Mouse (Mus musculus): ENCODE results near the gene Shisa9. TPM values are rescaled to one million over a fixed set of nuclear protein-coding genes. Genes with fewer than 3 reads are reported as not detected.

Gene Shisa9
- polyA plus RNA-seq, 1 experiment from 2014 or later, result 2.5 TPM

GRCm38 (mm10) chr16:12010136-12010535, 26.2 kb downstream of the Shisa9 start:
- ATAC-seq (ENCODE audit: low FRiP score), result no peak
- Histone ChIP-seq H3K4me3 (no peak overlapping the region), H3K9me3 (replicated peaks) (no peaks in the 10 kb centered on the region), H3K4me2 (replicated peaks) (no peak overlapping the region), H3K9ac (no peak overlapping the region), H3K27me3 (no peaks in the 10 kb centered on the region), H3K36me3 (no peaks in the 10 kb centered on the region), H3K4me1 (no peaks in the 10 kb centered on the region), H3K27ac (no peak overlapping the region)
- WGBS, result 92% methylated on average over 3 of the region's 3 CpGs

- Histone ChIP-seq H3K4me2 (replicated peaks) (no peak overlapping the region), H3K9me3 (replicated peaks) (no peaks in the 10 kb centered on the region), H3K4me3 (no peak overlapping the region), H3K9ac (no peak overlapping the region), H3K27ac (no peak overlapping the region), H3K36me3 (no peaks in the 10 kb centered on the region), H3K27me3 (no peaks in the 10 kb centered on the region), H3K4me1 (no peaks in the 10 kb centered on the region)
- 85% methylated on average over 2 of the region's 2 CpGs for WGBS
- no peak for ATAC-seq (ENCODE audit: low FRiP score)
These were observed 28.8 kb downstream of the Shisa9 start for GRCm38 (mm10) chr16:12012747-12013146.

GRCm38 (mm10) chr16:12014523-12014922, 30.6 kb downstream of the Shisa9 start:
- ATAC-seq (ENCODE audit: low FRiP score), result no peak
- no peaks in the 10 kb centered on the region for H3K36me3 ChIP-seq
- H3K4me3 ChIP-seq, result no peak overlapping the region
- no peaks in the 10 kb centered on the region for H3K27me3 ChIP-seq
- no peak overlapping the region for H3K4me2 ChIP-seq (replicated peaks)
- H3K9ac ChIP-seq, result no peak overlapping the region
- 71% methylated on average over 4 of the region's 4 CpGs for WGBS
- H3K9me3 ChIP-seq (replicated peaks), result no peaks in the 10 kb centered on the region
- H3K4me1 ChIP-seq, result no peaks in the 10 kb centered on the region
- H3K27ac ChIP-seq, result no peak overlapping the region

GRCm38 (mm10) chr16:12017921-12018618, 34.2 kb downstream of the Shisa9 start:
- H3K36me3 ChIP-seq, result no peaks in the 10 kb centered on the region
- no peak overlapping the region for H3K4me2 ChIP-seq (replicated peaks)
- no peaks in the 10 kb centered on the region for H3K27me3 ChIP-seq
- H3K27ac ChIP-seq, result no peak overlapping the region
- WGBS, result 88% methylated on average over 4 of the region's 4 CpGs
- H3K9ac ChIP-seq, result no peak overlapping the region
- no peaks in the 10 kb centered on the region for H3K9me3 ChIP-seq (replicated peaks)
- no peak for ATAC-seq (ENCODE audit: low FRiP score)
- no peak overlapping the region for H3K4me3 ChIP-seq
- no peaks in the 10 kb centered on the region for H3K4me1 ChIP-seq

- Histone ChIP-seq H3K9me3 (replicated peaks) (no peaks in the 10 kb centered on the region), H3K4me2 (replicated peaks) (no peak overlapping the region), H3K4me1 (no peaks in the 10 kb centered on the region), H3K27me3 (no peaks in the 10 kb centered on the region), H3K4me3 (no peak overlapping the region), H3K36me3 (no peaks in the 10 kb centered on the region), H3K27ac (no peak overlapping the region), H3K9ac (no peak overlapping the region)
- WGBS, result 85% methylated on average over 1 of the region's 1 CpGs
- no peak for ATAC-seq (ENCODE audit: low FRiP score)
These were observed 36.3 kb downstream of the Shisa9 start for GRCm38 (mm10) chr16:12020103-12020755.

GRCm38 (mm10) chr16:12032441-12032840, 48.5 kb downstream of the Shisa9 start:
- ATAC-seq (ENCODE audit: low FRiP score), result no peak
- Histone ChIP-seq H3K36me3 (no peaks in the 10 kb centered on the region), H3K4me2 (replicated peaks) (no peak overlapping the region), H3K27ac (no peak overlapping the region), H3K9ac (no peak overlapping the region), H3K27me3 (no peaks in the 10 kb centered on the region), H3K4me1 (no peaks in the 10 kb centered on the region), H3K9me3 (replicated peaks) (no peaks in the 10 kb centered on the region), H3K4me3 (no peak overlapping the region)
- 92% methylated on average over 1 of the region's 1 CpGs for WGBS

GRCm38 (mm10) chr16:12034868-12035267, 51.0 kb downstream of the Shisa9 start:
- Histone ChIP-seq H3K4me3 (no peak overlapping the region), H3K27ac (no peak overlapping the region), H3K9me3 (replicated peaks) (no peaks in the 10 kb centered on the region), H3K27me3 (no peaks in the 10 kb centered on the region), H3K36me3 (no peaks in the 10 kb centered on the region), H3K4me2 (replicated peaks) (no peak overlapping the region), H3K9ac (no peak overlapping the region), H3K4me1 (no peaks in the 10 kb centered on the region)
- ATAC-seq (ENCODE audit: low FRiP score), result no peak
- WGBS, result 87% methylated on average over 2 of the region's 2 CpGs

- Histone ChIP-seq H3K27me3 (no peaks in the 10 kb centered on the region), H3K27ac (no peak overlapping the region), H3K9ac (no peak overlapping the region), H3K4me1 (no peaks in the 10 kb centered on the region), H3K4me3 (no peak overlapping the region), H3K4me2 (replicated peaks) (no peak overlapping the region), H3K9me3 (replicated peaks) (no peaks in the 10 kb centered on the region), H3K36me3 (no peaks in the 10 kb centered on the region)
- 79% methylated on average over 3 of the region's 3 CpGs for WGBS
- no peak for ATAC-seq (ENCODE audit: low FRiP score)
These were observed 51.7 kb downstream of the Shisa9 start for GRCm38 (mm10) chr16:12035626-12036025.

- no peak overlapping the region for H3K27ac ChIP-seq
- H3K4me1 ChIP-seq, result 0 out of 2 replicates have a peak, but pooled peaks cover 4% of the 10 kb centered on the region
- H3K9me3 ChIP-seq (replicated peaks), result no peaks in the 10 kb centered on the region
- H3K36me3 ChIP-seq, result no peaks in the 10 kb centered on the region
- H3K4me2 ChIP-seq (replicated peaks), result no peak overlapping the region
- no peaks in the 10 kb centered on the region for H3K27me3 ChIP-seq
- 71% methylated on average over 5 of the region's 5 CpGs for WGBS
- ATAC-seq (ENCODE audit: low FRiP score), result peak; percentile 52
- H3K4me3 ChIP-seq, result no peak overlapping the region
- no peak overlapping the region for H3K9ac ChIP-seq
These were observed 57.0 kb downstream of the Shisa9 start for GRCm38 (mm10) chr16:12040935-12041334.

GRCm38 (mm10) chr16:12052051-12052450, 68.1 kb downstream of the Shisa9 start:
- Histone ChIP-seq H3K4me1 (no peaks in the 10 kb centered on the region), H3K4me3 (no peak overlapping the region), H3K9ac (no peak overlapping the region), H3K9me3 (replicated peaks) (no peaks in the 10 kb centered on the region), H3K27ac (no peak overlapping the region), H3K27me3 (no peaks in the 10 kb centered on the region), H3K4me2 (replicated peaks) (no peak overlapping the region), H3K36me3 (no peaks in the 10 kb centered on the region)
- no peak for ATAC-seq (ENCODE audit: low FRiP score)
- WGBS, result 76% methylated on average over 1 of the region's 1 CpGs

GRCm38 (mm10) chr16:12072573-12072972, 88.7 kb downstream of the Shisa9 start:
- H3K27me3 ChIP-seq, result no peaks in the 10 kb centered on the region
- no peak overlapping the region for H3K4me2 ChIP-seq (replicated peaks)
- 90% methylated on average over 5 of the region's 5 CpGs for WGBS
- no peak for ATAC-seq (ENCODE audit: low FRiP score)
- H3K4me1 ChIP-seq, result no peaks in the 10 kb centered on the region
- no peak overlapping the region for H3K9ac ChIP-seq
- H3K9me3 ChIP-seq (replicated peaks), result no peaks in the 10 kb centered on the region
- no peak overlapping the region for H3K27ac ChIP-seq
- H3K36me3 ChIP-seq, result no peaks in the 10 kb centered on the region
- H3K4me3 ChIP-seq, result no peak overlapping the region

GRCm38 (mm10) chr16:12076270-12076669, 92.4 kb downstream of the Shisa9 start:
- ATAC-seq (ENCODE audit: low FRiP score), result peak; percentile 67
- H3K4me3 ChIP-seq, result no peak overlapping the region

GRCm38 (mm10) chr16:12076700-12077099, 92.8 kb downstream of the Shisa9 start:
- no peak overlapping the region for H3K4me2 ChIP-seq (replicated peaks)
- no peaks in the 10 kb centered on the region for H3K27me3 ChIP-seq
- no peak overlapping the region for H3K4me3 ChIP-seq
- no peaks in the 10 kb centered on the region for H3K4me1 ChIP-seq
- H3K9me3 ChIP-seq (replicated peaks), result no peaks in the 10 kb centered on the region
- 29% methylated on average over 2 of the region's 2 CpGs for WGBS
- peak; percentile 16; the same call in 1 of the 2 replicates for ATAC-seq (ENCODE audit: low FRiP score)
- no peak overlapping the region for H3K9ac ChIP-seq
- H3K27ac ChIP-seq, result no peak overlapping the region
- no peaks in the 10 kb centered on the region for H3K36me3 ChIP-seq

More at GRCm38 (mm10) chr16:12076270-12076669, 92.4 kb downstream of the Shisa9 start:
- Histone ChIP-seq H3K4me2 (replicated peaks) (no peak overlapping the region), H3K9ac (no peak overlapping the region), H3K36me3 (no peaks in the 10 kb centered on the region), H3K4me1 (no peaks in the 10 kb centered on the region), H3K27ac (0 out of 2 replicates have a peak overlapping the region, but pooled peaks have one; percentile 30), H3K27me3 (no peaks in the 10 kb centered on the region), H3K9me3 (replicated peaks) (no peaks in the 10 kb centered on the region)
- WGBS, result 52% methylated on average over 3 of the region's 3 CpGs
